ENCODE assay signal across 22 mouse cellular contexts in the genomic region with DNA sequence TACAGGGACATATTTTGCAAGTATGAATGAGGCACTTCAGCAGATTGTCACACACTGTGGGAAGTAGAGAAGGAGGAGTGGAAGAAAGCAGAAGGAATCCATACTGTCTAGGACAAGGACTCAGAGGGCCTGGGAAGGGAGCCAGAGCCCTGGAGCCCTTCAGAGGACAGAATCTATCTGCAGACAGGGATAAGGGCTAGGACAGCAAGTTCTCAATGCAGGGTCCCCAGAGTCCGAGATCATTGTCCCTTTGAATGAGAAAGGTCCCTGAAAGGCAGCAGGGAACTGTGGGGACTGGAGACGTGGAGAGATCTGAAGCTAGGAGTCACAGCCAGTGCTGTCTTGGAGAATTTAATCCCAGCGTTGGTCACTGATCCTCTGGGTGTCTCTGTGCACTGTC. TPM values are rescaled to one million over a fixed set of nuclear protein-coding genes. Genes with fewer than 3 reads are reported as not detected.
"Had no signal": no experiment of that assay in that cellular context is flagged by ENCODE, and none has a peak within 500 bp of the region (broad histone marks: within the 10 kb centered on the region; RNA-seq: fewer than 3 reads in every experiment).

No protein-coding gene starts in this region.

RNA-seq across cellular contexts. Expression of a gene that starts 50.1 kb away (rescaled TPM):
- total RNA-seq: gastrocnemius, adult 8-10 months; gastrocnemius, postnatal 14 days; gastrocnemius, postnatal 36 days; heart, adult 18-20 months; heart, adult 8-10 months; heart, postnatal 10 days; heart, postnatal 25 days; hematopoietic stem cell, adult 5-6 weeks; hindbrain, postnatal 0 days; layer of hippocampus, adult 18-20 months; layer of hippocampus, postnatal 10 days; layer of hippocampus, postnatal 25 days; left cerebral cortex, adult 2 months; left cerebral cortex, postnatal 14 days; left cerebral cortex, postnatal 36 days had no signal
- polyA plus RNA-seq: frontal cortex, adult 2 months; heart, embryonic 14.5 days; hindbrain, embryonic 11.5 days; hindbrain, embryonic 13.5 days; limb, embryonic 10.5 days; limb, embryonic 12.5 days; limb, embryonic 14.5 days had no signal
